Mouse (Mus musculus) CH12.LX (cell line): ENCODE measurements at regions not wholly inside any gene's neighbourhood (a gene's known extent, or its start where the extent isn't known, plus 50 kb on each side); places are given as distances from the start of the nearest gene placed in this dataset.

ENCODE experiments used
- CTCF ChIP-seq, 2 experiments: IDR thresholded peaks in 1 of 2; conservative IDR thresholded peaks in 1 of 2; 2 replicates each; pipeline ENCODE4 v1.5.1; 2011 to 2012; ENCODE audit warnings: low read depth in 2 of 2, low read length in 2 of 2, improper control_type of control experiment in 1 of 2, inconsistent platforms in 1 of 2, mild to moderate bottlenecking in 1 of 2, moderate library complexity in 1 of 2
- E2F4 ChIP-seq: IDR thresholded peaks from 2 replicates; pipeline ENCODE4 v1.6.1; 2011; ENCODE audit warnings: low read depth, low read length, improper control_type of control experiment; ENCODE audit not compliant: insufficient replicate concordance
- ELF1 ChIP-seq: IDR thresholded peaks from 2 replicates; pipeline ENCODE4 v1.6.1; 2014; ENCODE audit warnings: low read depth, mild to moderate bottlenecking, inconsistent platforms, low read length, improper control_type of control experiment
- EP300 ChIP-seq: IDR thresholded peaks from 2 replicates; pipeline ENCODE4 v1.6.1; 2011; ENCODE audit warnings: low read length, improper control_type of control experiment
- HCFC1 ChIP-seq: IDR thresholded peaks from 2 replicates; pipeline ENCODE4 v1.6.1; 2012; ENCODE audit warnings: low read depth, mild to moderate bottlenecking, inconsistent platforms, low read length, improper control_type of control experiment
- MAX ChIP-seq: IDR thresholded peaks from 2 replicates; pipeline ENCODE4 v1.6.1; 2011; ENCODE audit warnings: low read length, improper control_type of control experiment
- MYC ChIP-seq: IDR thresholded peaks from 2 replicates; pipeline ENCODE4 v1.6.1; 2011; ENCODE audit warnings: low read depth, mild to moderate bottlenecking, improper control_type of control experiment, low read length
- POLR2A ChIP-seq: IDR thresholded peaks from 2 replicates; pipeline ENCODE4 v1.6.1; 2011; ENCODE audit warnings: low read depth, mild to moderate bottlenecking, improper control_type of control experiment, low read length
- TCF12 ChIP-seq: IDR thresholded peaks from 2 replicates; pipeline ENCODE4 v1.6.1; 2014; ENCODE audit warnings: low read depth, mild to moderate bottlenecking, inconsistent platforms, low read length, improper control_type of control experiment
- USF2 ChIP-seq: conservative IDR thresholded peaks from 2 replicates; pipeline ENCODE4 v1.6.1; 2011; ENCODE audit warnings: low read depth, low read length, improper control_type of control experiment
- ZNF384 ChIP-seq: IDR thresholded peaks from 2 replicates; pipeline ENCODE4 v1.6.1; 2012; ENCODE audit warnings: low read depth, low read length, improper control_type of control experiment, inconsistent platforms

GRCm38 (mm10) chr17:14520565-14520964 lies 173.5 kb downstream of the Thbs2 start:
- TF ChIP-seq E2F4 (no peak), USF2 (no peak), ELF1 (no peak), HCFC1 (no peak), CTCF (conservative IDR thresholded peaks at IDR 0.05 in 1 of 2, IDR thresholded peaks at IDR 0.05 in 1 of 2; ENCODE audit: low read depth in 2 of 2, low read length in 2 of 2) (peak; percentile 78 to 85), ZNF384 (no peak), MYC (no peak), POLR2A (no peak), MAX (no peak), TCF12 (0 out of 2 replicates have a peak, but pooled peaks have one; percentile 15), EP300 (no peak)
